Mouse (Mus musculus) neural tube, embryonic 11.5 days (tissue): ENCODE measurements at regions not wholly inside any gene's neighbourhood (a gene's known extent, or its start where the extent isn't known, plus 50 kb on each side); places are given as distances from the start of the nearest gene placed in this dataset.

ENCODE experiments used
- ATAC-seq: fragments of 200-750 bp; cut with Nextera tagmentation; 2 replicates; pipeline ENCODE4 v1.8.0; 2017; ENCODE audit warnings: moderate number of reproducible peaks, mild to moderate bottlenecking, moderate TSS enrichment, moderate library complexity; ENCODE audit not compliant: insufficient read depth, low FRiP score, low TSS enrichment
- DNase-seq: peaks from one replicate; pipeline ENCODE4 v3.0.0-alpha.2; 2015; ENCODE audit warnings: low spot score
- H3K27ac ChIP-seq: fragments of 300-500 bp; sonication (generic); 2 replicates; pipeline ENCODE4 v1.5.1; 2014; ENCODE audit warnings: low read depth, mild to moderate bottlenecking, low read length
- H3K27me3 ChIP-seq: fragments of 300-500 bp; sonication (generic); 2 replicates; pipeline ENCODE4 v1.6.1; 2014; ENCODE audit warnings: mild to moderate bottlenecking, low read length, mixed read lengths; ENCODE audit not compliant: control insufficient read depth, insufficient read depth
- H3K36me3 ChIP-seq: fragments of 300-500 bp; sonication (generic); 2 replicates; pipeline ENCODE4 v1.6.1; 2014; ENCODE audit warnings: mild to moderate bottlenecking, low read length, moderate library complexity, mixed read lengths; ENCODE audit not compliant: control insufficient read depth, insufficient read depth
- H3K4me1 ChIP-seq: fragments of 300-500 bp; sonication (generic); 2 replicates; pipeline ENCODE4 v1.6.1; 2014; ENCODE audit warnings: low read length, mixed read lengths; ENCODE audit not compliant: control insufficient read depth, insufficient read depth
- H3K4me2 ChIP-seq: fragments of 300-500 bp; sonication (generic); 2 replicates; pipeline ENCODE4 v1.6.1; 2014; ENCODE audit warnings: low read depth, mild to moderate bottlenecking, moderate library complexity
- H3K4me3 ChIP-seq: fragments of 300-500 bp; sonication (generic); 2 replicates; pipeline ENCODE4 v1.5.1; 2014; ENCODE audit warnings: low read depth, low read length
- H3K9ac ChIP-seq: fragments of 300-500 bp; sonication (generic); 2 replicates; pipeline ENCODE4 v1.6.1; 2014; ENCODE audit warnings: mild to moderate bottlenecking, low read length
- H3K9me3 ChIP-seq: fragments of 300-500 bp; sonication (generic); 2 replicates; pipeline ENCODE4 v1.6.1; 2016; ENCODE audit warnings: low read length; ENCODE audit not compliant: control insufficient read depth
- WGBS: fragments of 180-500 bp; shearing (Covaris S2); extraction: QIAGEN DNeasy Blood & Tissue Kit; methylation state at CpG from one replicate; pipeline ENCODE4 v1.1.7; 2014; 5-methylcytosine and 5-hydroxymethylcytosine counted together

DNA sequence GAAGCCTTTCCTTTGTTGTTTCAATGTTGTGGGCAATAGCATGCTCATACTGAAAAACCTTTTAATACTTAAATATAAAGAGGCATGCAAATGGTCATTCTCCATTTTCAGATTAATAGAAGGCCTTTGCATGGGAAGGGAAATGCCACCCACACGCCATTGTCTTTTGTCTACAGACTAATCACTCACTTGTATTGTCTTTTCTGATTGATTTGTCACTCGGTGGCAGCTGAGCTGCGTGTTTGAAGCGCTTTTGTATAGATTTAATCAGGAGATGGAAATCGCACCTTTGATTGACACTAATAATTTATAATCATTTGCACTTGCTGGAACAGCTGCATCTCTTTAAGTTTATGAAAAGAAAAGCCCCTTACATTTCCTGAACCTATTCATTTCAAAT lies 953.4 kb downstream of the Gbe1 start:
- peak; percentile 22 for DNase-seq
- ATAC-seq: no peak
- Histone ChIP-seq H3K9me3 (no peaks in the 10 kb centered on the region), H3K27me3 (no peaks in the 10 kb centered on the region), H3K4me2 (no peak overlapping the region), H3K36me3 (no peaks in the 10 kb centered on the region), H3K27ac (no peak overlapping the region), H3K9ac (no peak overlapping the region), H3K4me1 (no peaks in the 10 kb centered on the region), H3K4me3 (no peak overlapping the region)
- WGBS: 38% methylated on average over 5 of the region's 5 CpGs
